Mouse (Mus musculus) G1E (cell line): ENCODE data around the gene Adora3. TPM values are rescaled to one million over a fixed set of nuclear protein-coding genes. Genes with fewer than 3 reads are reported as not detected.
A peak's percentile ranks its signal among the peaks of the same experiment; 100 is the strongest.

Source experiments
- ATAC-seq: 2 replicates; pipeline ENCODE4 v1.8.0; 2016; ENCODE audit warnings: mild to moderate bottlenecking; ENCODE audit not compliant: insufficient number of reproducible peaks, poor library complexity, low FRiP score, severe bottlenecking; ENCODE audit errors: extremely low read depth
- DNase-seq: peaks from one replicate; pipeline ENCODE4 v3.0.0; 2012; ENCODE audit warnings: low spot score
- H3K27me3 ChIP-seq: 2 replicates; pipeline ENCODE4 v1.6.1; 2012; ENCODE audit warnings: mild to moderate bottlenecking, low read length, inconsistent platforms; ENCODE audit not compliant: insufficient read depth
- H3K36me3 ChIP-seq: replicated peaks from 2 replicates; pipeline ENCODE3; 2012; ENCODE audit warnings: mild to moderate bottlenecking, inconsistent platforms
- H3K4me1 ChIP-seq: 2 replicates; pipeline ENCODE4 v1.6.1; 2012; ENCODE audit warnings: low read depth, low read length, inconsistent platforms, mixed read lengths; ENCODE audit not compliant: insufficient read depth
- H3K4me3 ChIP-seq: 2 replicates; pipeline ENCODE4 v1.5.1; 2012; ENCODE audit warnings: low read depth, mild to moderate bottlenecking, inconsistent platforms, low read length, moderate library complexity, mixed read lengths
- H3K9me3 ChIP-seq: replicated peaks from 2 replicates; pipeline ENCODE4 v1.6.1; 2012; ENCODE audit warnings: inconsistent platforms
- CTCF ChIP-seq: IDR thresholded peaks from 2 replicates; pipeline ENCODE4 v1.5.1; 2012; ENCODE audit warnings: low read depth, low read length, inconsistent platforms, mixed read lengths
- GATA1 ChIP-seq: IDR thresholded peaks from 2 replicates; pipeline ENCODE4 v1.6.1; 2012; ENCODE audit warnings: borderline replicate concordance, low read length, inconsistent platforms, mixed read lengths
- GATA2 ChIP-seq: IDR thresholded peaks from 2 replicates; pipeline ENCODE4 v1.6.1; 2012; ENCODE audit warnings: low read depth, low read length, inconsistent platforms, borderline replicate concordance
- POLR2AphosphoS5 ChIP-seq: IDR thresholded peaks from 2 replicates; pipeline ENCODE4 v1.6.1; 2012; ENCODE audit warnings: low read depth, low read length, inconsistent platforms; ENCODE audit not compliant: insufficient replicate concordance
- TAL1 ChIP-seq: conservative IDR thresholded peaks from 2 replicates; pipeline ENCODE4 v1.6.1; 2012; ENCODE audit warnings: low read depth, low read length, inconsistent platforms, mixed read lengths
- polyA plus RNA-seq: library from polyadenylated mRNA; stranded (reverse); fragments of >175 nt; gene quantifications from 2 replicates; pipeline ENCODE4 v1.2.3, GENCODE M21; 2012
- total RNA-seq, 2 experiments: library from RNA; stranded (forward) in 1 of 2; stranded (reverse) in 1 of 2; fragments of 200-1000 nt in 1 of 2; fragments of >200 nt in 1 of 2; fragmentation: Nextera tagmentation in 1 of 2; gene quantifications; 2 replicates each; pipeline ENCODE4 v1.2.3; 2014 to 2017

Gene Adora3
- total and polyA plus RNA-seq, 3 experiments, result 17.4 TPM; not detected in 2

DNA sequence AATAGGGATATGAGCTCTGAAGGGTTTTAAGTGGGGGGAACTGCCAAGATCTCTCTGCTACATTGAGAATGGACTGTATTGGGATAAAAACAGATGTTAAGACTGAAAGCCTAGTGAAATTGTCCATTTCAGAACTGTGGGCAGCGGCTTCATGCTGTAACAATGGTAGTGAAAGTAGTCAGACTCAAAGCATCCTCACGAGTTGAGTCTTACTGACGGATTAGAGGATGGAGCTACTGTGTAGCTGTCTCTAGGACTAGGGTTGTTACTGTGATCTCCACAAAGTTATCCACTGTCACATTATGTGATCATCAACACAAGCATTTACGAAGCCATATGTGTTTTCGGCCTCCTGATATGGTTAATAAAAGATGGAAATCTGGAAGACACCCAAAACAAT lies 87.5 kb downstream of the Adora3 start:
- no peak for DNase-seq
- no peaks in the 10 kb centered on the region for H3K9me3 ChIP-seq
- no peak for ATAC-seq
- peaks cover 73% of the 10 kb centered on the region for H3K36me3 ChIP-seq
- H3K27me3 ChIP-seq, result no peaks in the 10 kb centered on the region
- H3K4me3 ChIP-seq, result peak overlapping the region; percentile 98
- peaks cover 56% of the 10 kb centered on the region for H3K4me1 ChIP-seq
- no peak for TF ChIP-seq POLR2AphosphoS5
- no peak for TF ChIP-seq TAL1
- no peak for TF ChIP-seq GATA2
- no peak for TF ChIP-seq CTCF
- TF ChIP-seq GATA1, result no peak

Other genes with a start within 250 kb of the Adora3 start
- gene Ddx20, start 183.3 kb upstream of the Adora3 start, total RNA-seq (2014; fragmentation: Nextera tagmentation), result 32.2 and 34.1 TPM in 2 replicates
- 70.5 and 75.5 TPM in 2 replicates for gene Ddx20, start 183.3 kb upstream of the Adora3 start, total RNA-seq (2017)
- gene Ddx20, start 183.3 kb upstream of the Adora3 start, polyA plus RNA-seq, result 13.9 and 16.1 TPM in 2 replicates
- 1.6 and 4.6 TPM in 2 replicates for gene Inka2, start 166.3 kb upstream of the Adora3 start, total RNA-seq (2014; fragmentation: Nextera tagmentation)
- 3.0 and 3.8 TPM in 2 replicates for gene Inka2, start 166.3 kb upstream of the Adora3 start, total RNA-seq (2017)
- 1.9 and 2.2 TPM in 2 replicates for gene Inka2, start 166.3 kb upstream of the Adora3 start, polyA plus RNA-seq
- 97.7 and 124 TPM in 2 replicates for gene Rap1a, start 69.5 kb upstream of the Adora3 start, total RNA-seq (2014; fragmentation: Nextera tagmentation)
- gene Rap1a, start 69.5 kb upstream of the Adora3 start, total RNA-seq (2017), result 105 and 121 TPM in 2 replicates
- gene Rap1a, start 69.5 kb upstream of the Adora3 start, polyA plus RNA-seq, result 11.5 and 17.7 TPM in 2 replicates
- gene Tmigd3, start within 50 bp of the Adora3 start, total RNA-seq (2014; fragmentation: Nextera tagmentation), result not detected in 2 replicates
- gene Tmigd3, start within 50 bp of the Adora3 start, total RNA-seq (2017), result 1.3 and 5.5 TPM in 2 replicates
- gene Tmigd3, start within 50 bp of the Adora3 start, polyA plus RNA-seq, result 0.05 TPM in 1 of 2 replicates, not detected in the other
- gene I830077J02Rik, start 61.8 kb downstream of the Adora3 start, total RNA-seq (2014; fragmentation: Nextera tagmentation), result 34.4 and 36.8 TPM in 2 replicates
- gene I830077J02Rik, start 61.8 kb downstream of the Adora3 start, total RNA-seq (2017), result 32.6 and 33.1 TPM in 2 replicates
- gene I830077J02Rik, start 61.8 kb downstream of the Adora3 start, polyA plus RNA-seq, result 0.98 and 1.6 TPM in 2 replicates
- gene Wdr77, start 88.5 kb downstream of the Adora3 start, total RNA-seq (2014; fragmentation: Nextera tagmentation), result 59.9 and 68.9 TPM in 2 replicates
- 42.7 and 45.2 TPM in 2 replicates for gene Wdr77, start 88.5 kb downstream of the Adora3 start, total RNA-seq (2017)
- gene Wdr77, start 88.5 kb downstream of the Adora3 start, polyA plus RNA-seq, result 60.0 and 68.1 TPM in 2 replicates
- gene Atp5f1, start 89.2 kb downstream of the Adora3 start, total RNA-seq (2014; fragmentation: Nextera tagmentation), result 239 and 247 TPM in 2 replicates
- 853 and 891 TPM in 2 replicates for gene Atp5f1, start 89.2 kb downstream of the Adora3 start, total RNA-seq (2017)
- 110 and 140 TPM in 2 replicates for gene Atp5f1, start 89.2 kb downstream of the Adora3 start, polyA plus RNA-seq
- gene Ovgp1, start 102.9 kb downstream of the Adora3 start, total RNA-seq (2014; fragmentation: Nextera tagmentation), result 2.8 and 3.4 TPM in 2 replicates
- gene Ovgp1, start 102.9 kb downstream of the Adora3 start, total RNA-seq (2017), result 0.33 and 1.0 TPM in 2 replicates
- 0.13 and 0.22 TPM in 2 replicates for gene Ovgp1, start 102.9 kb downstream of the Adora3 start, polyA plus RNA-seq
- not detected in 2 replicates for gene Pifo, start 143.8 kb downstream of the Adora3 start, total RNA-seq (2014; fragmentation: Nextera tagmentation)
- gene Pifo, start 143.8 kb downstream of the Adora3 start, total RNA-seq (2017), result not detected in 2 replicates
- gene Pifo, start 143.8 kb downstream of the Adora3 start, polyA plus RNA-seq, result not detected in 2 replicates
- not detected in 2 replicates for gene Chil5, start 162.0 kb downstream of the Adora3 start, total RNA-seq (2014; fragmentation: Nextera tagmentation)
- gene Chil5, start 162.0 kb downstream of the Adora3 start, total RNA-seq (2017), result not detected in 2 replicates
- not detected in 2 replicates for gene Chil5, start 162.0 kb downstream of the Adora3 start, polyA plus RNA-seq
- not detected in 2 replicates for gene Chia1, start 242.4 kb downstream of the Adora3 start, total RNA-seq (2014; fragmentation: Nextera tagmentation)
- gene Chia1, start 242.4 kb downstream of the Adora3 start, total RNA-seq (2017), result not detected in 2 replicates
- not detected in 2 replicates for gene Chia1, start 242.4 kb downstream of the Adora3 start, polyA plus RNA-seq